Mouse (Mus musculus) intestine, embryonic 14.5 days (tissue): ENCODE data around the gene Tmem223. TPM values are rescaled to one million over a fixed set of nuclear protein-coding genes. Genes with fewer than 3 reads are reported as not detected.
A peak's percentile ranks its signal among the peaks of the same experiment; 100 is the strongest.

ENCODE experiments used
- ATAC-seq: fragments of 200-750 bp; cut with Nextera tagmentation; replicated peaks from 2 replicates; pipeline ENCODE4 v1.8.0; 2017; ENCODE audit warnings: low read depth, moderate number of reproducible peaks, moderate TSS enrichment, moderate library complexity; ENCODE audit not compliant: low FRiP score, low TSS enrichment
- DNase-seq: peaks from one replicate; pipeline ENCODE4 v3.0.0-alpha.2; 2018; ENCODE audit warnings: low spot score
- H3K27ac ChIP-seq: fragments of 300-500 bp; sonication (generic); 2 replicates; pipeline ENCODE4 v1.5.1; 2014; ENCODE audit warnings: low read depth, mild to moderate bottlenecking, control low read depth
- H3K27me3 ChIP-seq: fragments of 300-500 bp; sonication (generic); replicated peaks from 2 replicates; pipeline ENCODE4 v1.6.1; 2014; ENCODE audit warnings: low read length, control low read depth; ENCODE audit not compliant: control insufficient read depth, insufficient read depth
- H3K36me3 ChIP-seq: fragments of 300-500 bp; sonication (generic); 2 replicates; pipeline ENCODE4 v1.6.1; 2014; ENCODE audit warnings: low read length, control low read depth; ENCODE audit not compliant: control insufficient read depth, insufficient read depth
- H3K4me1 ChIP-seq: fragments of 300-500 bp; sonication (generic); replicated peaks from 2 replicates; pipeline ENCODE4 v1.6.1; 2014; ENCODE audit warnings: low read length, control low read depth, mixed read lengths; ENCODE audit not compliant: control insufficient read depth, insufficient read depth
- H3K4me2 ChIP-seq: fragments of 300-500 bp; sonication (generic); 2 replicates; pipeline ENCODE4 v1.6.1; 2014; ENCODE audit warnings: low read length
- H3K4me3 ChIP-seq: fragments of 300-500 bp; sonication (generic); 2 replicates; pipeline ENCODE4 v1.5.1; 2014; ENCODE audit warnings: low read depth, low read length, control low read depth, mixed read lengths
- H3K9ac ChIP-seq: fragments of 300-500 bp; sonication (generic); 2 replicates; pipeline ENCODE4 v1.6.1; 2014; ENCODE audit warnings: mild to moderate bottlenecking, low read length
- H3K9me3 ChIP-seq: fragments of 300-500 bp; sonication (generic); 2 replicates; pipeline ENCODE4 v1.6.1; 2016; ENCODE audit warnings: low read length, control low read depth; ENCODE audit not compliant: control insufficient read depth
- WGBS: fragments of 180-500 bp; shearing (Covaris S2); extraction: QIAGEN DNeasy Blood & Tissue Kit; methylation state at CpG from one replicate; pipeline ENCODE4 v1.1.7; 2014; 5-methylcytosine and 5-hydroxymethylcytosine counted together
- polyA plus RNA-seq: library from polyadenylated mRNA; unstranded; fragments of >200 nt; fragmentation: Nextera tagmentation; extraction: Ambion mirVana; gene quantifications from 2 replicates; pipeline ENCODE4 v1.2.1, GENCODE M21; 2014

The Tmem223 gene
- polyA plus RNA-seq, 1 experiment from 2014 or later: 196 TPM

GRCm38 (mm10) chr19:8786008-8786781 lies 15.4 kb downstream of the Tmem223 start, which contains the start of gene Taf6l:
Gene Taf6l, minus strand, starts transcription at chr19:8786417.
- peak; percentile 100 for ATAC-seq
- peak within 1 kb of the TSS; percentile 77 for H3K4me3 ChIP-seq
- H3K27me3 ChIP-seq: no peaks in the 10 kb centered on the region
- peak within 1 kb of the TSS; percentile 66 for H3K4me2 ChIP-seq
- peaks cover 27% of the 10 kb centered on the region for H3K36me3 ChIP-seq
- peaks cover 4% of the 10 kb centered on the region; the same call in 1 of the 2 replicates for H3K4me1 ChIP-seq
- H3K9ac ChIP-seq: peak within 1 kb of the TSS; percentile 66
- peak; percentile 91 for DNase-seq
- H3K9me3 ChIP-seq: no peaks in the 10 kb centered on the region
- peak within 1 kb of the TSS; percentile 82 for H3K27ac ChIP-seq
- under 1% methylated on average over 32 of the region's 32 CpGs for WGBS

- Histone ChIP-seq H3K9me3 (no peaks in the 10 kb centered on the region), H3K4me3 (no peak overlapping the region), H3K27me3 (no peaks in the 10 kb centered on the region), H3K4me2 (no peak overlapping the region), H3K27ac (no peak overlapping the region), H3K4me1 (peaks cover 4% of the 10 kb centered on the region; the same call in 1 of the 2 replicates), H3K9ac (no peak overlapping the region), H3K36me3 (peaks cover 16% of the 10 kb centered on the region)
- WGBS: 21% methylated on average over 3 of the region's 3 CpGs
- no peak for ATAC-seq
- DNase-seq: no peak
Measured at GRCm38 (mm10) chr19:8788521-8788920, 17.7 kb downstream of the Tmem223 start.

GRCm38 (mm10) chr19:8789171-8789570 lies 18.4 kb downstream of the Tmem223 start:
- Histone ChIP-seq H3K9ac (no peak overlapping the region), H3K27me3 (no peaks in the 10 kb centered on the region), H3K9me3 (no peaks in the 10 kb centered on the region), H3K4me3 (no peak overlapping the region), H3K36me3 (peaks cover 19% of the 10 kb centered on the region), H3K4me2 (no peak overlapping the region), H3K4me1 (peaks cover 4% of the 10 kb centered on the region; the same call in 1 of the 2 replicates), H3K27ac (no peak overlapping the region)
- ATAC-seq (no peak), DNase-seq (no peak)
- WGBS: 63% methylated on average over 1 of the region's 1 CpGs

- no peak overlapping the region for H3K27ac ChIP-seq
- H3K4me2 ChIP-seq: no peak overlapping the region
- H3K9ac ChIP-seq: no peak overlapping the region
- H3K4me1 ChIP-seq: peaks cover 4% of the 10 kb centered on the region; the same call in 1 of the 2 replicates
- 80% methylated on average over 7 of the region's 7 CpGs for WGBS
- ATAC-seq: no peak
- H3K4me3 ChIP-seq: no peak overlapping the region
- DNase-seq: no peak
- no peaks in the 10 kb centered on the region for H3K9me3 ChIP-seq
- H3K36me3 ChIP-seq: peaks cover 29% of the 10 kb centered on the region
- H3K27me3 ChIP-seq: no peaks in the 10 kb centered on the region
Measured at GRCm38 (mm10) chr19:8790171-8790570, 19.4 kb downstream of the Tmem223 start.

- WGBS: 1% methylated on average over 25 of the region's 25 CpGs
- Histone ChIP-seq H3K27me3 (no peaks in the 10 kb centered on the region), H3K36me3 (peaks cover 22% of the 10 kb centered on the region), H3K4me3 (peak within 1 kb of the TSS; percentile 94), H3K4me2 (peak within 1 kb of the TSS; percentile 97), H3K9me3 (no peaks in the 10 kb centered on the region), H3K9ac (peak within 1 kb of the TSS; percentile 79), H3K4me1 (peaks cover 24% of the 10 kb centered on the region), H3K27ac (peak within 1 kb of the TSS; percentile 54; the same call in 1 of the 2 replicates)
- DNase-seq (peak; percentile 89), ATAC-seq (peak; percentile 70)
Measured at GRCm38 (mm10) chr19:8798264-8798946, 27.6 kb downstream of the Tmem223 start, which contains the start of gene Polr2g. Gene Polr2g, minus strand, starts transcription at chr19:8798577.

- H3K4me3 ChIP-seq: peak overlapping the region; percentile 94; the same call in 1 of the 2 replicates
- no peak for ATAC-seq
- no peaks in the 10 kb centered on the region for H3K27me3 ChIP-seq
- peaks cover 24% of the 10 kb centered on the region for H3K4me1 ChIP-seq
- no peak overlapping the region for H3K27ac ChIP-seq
- H3K9me3 ChIP-seq: no peaks in the 10 kb centered on the region
- peak overlapping the region; percentile 97 for H3K4me2 ChIP-seq
- H3K9ac ChIP-seq: no peak overlapping the region
- H3K36me3 ChIP-seq: peaks cover 17% of the 10 kb centered on the region
- no peak for DNase-seq
Measured at GRCm38 (mm10) chr19:8798947-8799315, 28.1 kb downstream of the Tmem223 start.

- Histone ChIP-seq H3K9me3 (no peaks in the 10 kb centered on the region), H3K27ac (peak within 1 kb of the TSS; percentile 80), H3K9ac (peak within 1 kb of the TSS; percentile 55), H3K4me3 (peak within 1 kb of the TSS; percentile 69), H3K27me3 (no peaks in the 10 kb centered on the region), H3K4me1 (peaks cover 21% of the 10 kb centered on the region), H3K4me2 (peak within 1 kb of the TSS; percentile 91), H3K36me3 (peaks cover 27% of the 10 kb centered on the region)
- DNase-seq (peak; percentile 97), ATAC-seq (peak; percentile 96)
- under 1% methylated on average over 30 of the region's 30 CpGs for WGBS
Measured at GRCm38 (mm10) chr19:8802130-8802821, 31.5 kb downstream of the Tmem223 start, which contains the start of gene Zbtb3. Gene Zbtb3, plus strand, starts transcription at chr19:8802555.

- H3K27me3 ChIP-seq: no peaks in the 10 kb centered on the region
- peaks cover 38% of the 10 kb centered on the region for H3K36me3 ChIP-seq
- DNase-seq (no peak), ATAC-seq (no peak)
- H3K9me3 ChIP-seq: no peaks in the 10 kb centered on the region
- H3K4me1 ChIP-seq: peaks cover 15% of the 10 kb centered on the region
- H3K4me2 ChIP-seq: peak overlapping the region; percentile 91
- no peak overlapping the region for H3K27ac ChIP-seq
- no peak overlapping the region; the same call in 1 of the 2 replicates for H3K4me3 ChIP-seq
- WGBS: 88% methylated on average over 9 of the region's 9 CpGs
- H3K9ac ChIP-seq: no peak overlapping the region
Measured at GRCm38 (mm10) chr19:8803204-8803780, 32.5 kb downstream of the Tmem223 start.
